Mouse (Mus musculus) erythroblast, embryonic 14.5 days (primary cell): ENCODE results near the gene Myh11.

Source experiments
- GATA1 ChIP-seq: IDR thresholded peaks from 2 replicates; pipeline ENCODE4 v1.6.1; 2012; ENCODE audit warnings: low read length, inconsistent platforms, mixed read lengths
- TAL1 ChIP-seq: IDR thresholded peaks from 3 replicates; pipeline ENCODE4 v1.6.1; 2012; ENCODE audit warnings: low read length, inconsistent platforms, mixed read lengths

DNA sequence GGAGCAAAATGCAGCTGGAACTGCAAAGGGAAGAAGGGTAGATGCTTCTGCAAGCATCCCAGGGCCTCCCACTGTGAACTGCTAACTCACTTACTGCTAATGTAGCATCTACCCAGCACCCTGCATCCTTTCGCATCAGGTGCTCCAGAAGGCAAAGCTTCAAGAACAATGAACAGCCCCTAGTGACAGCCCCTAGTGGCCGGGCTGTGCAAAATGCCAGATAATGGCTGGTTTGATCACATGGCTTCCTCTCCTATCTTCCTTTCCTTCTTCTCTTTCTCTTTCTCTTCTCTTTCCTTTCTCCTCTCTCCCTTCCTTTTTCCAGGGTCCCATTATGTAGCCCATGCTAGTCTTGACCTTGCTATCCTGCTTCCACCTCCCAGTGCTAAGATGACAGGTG is 48.6 kb downstream of the Myh11 start:
- TF ChIP-seq GATA1 (no peak), TAL1 (no peak)
